Mouse (Mus musculus): Measurements from ENCODE around the gene Cops7a. TPM values are rescaled to one million over a fixed set of nuclear protein-coding genes. Genes with fewer than 3 reads are reported as not detected.
A peak's percentile ranks its signal among the peaks of the same experiment; 100 is the strongest.

Gene Cops7a
- total and polyA plus RNA-seq, 2 experiments from 2014 or later, result 134 to 241 TPM

DNA sequence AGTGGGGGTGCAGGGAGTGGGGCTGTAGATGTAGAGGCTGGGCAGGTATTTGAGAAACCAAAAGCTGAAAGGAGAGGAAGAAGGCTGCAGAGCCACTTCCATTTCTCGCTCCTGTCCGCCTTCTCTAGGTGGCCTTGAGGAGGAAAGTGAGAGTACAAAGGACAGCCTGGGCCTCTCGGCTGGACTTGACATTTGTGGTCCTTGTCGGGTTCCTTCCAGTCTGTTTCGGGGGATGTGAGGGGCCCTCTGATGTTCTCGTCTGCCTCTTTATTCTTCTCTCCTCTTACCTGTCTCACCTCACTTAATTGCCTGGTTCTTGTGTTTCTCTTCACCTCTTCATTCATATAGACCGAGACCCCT, 47.0 kb downstream of the Cops7a start:
- DNase-seq (ENCODE audit: low spot score), result no peak
- TF ChIP-seq EP300 (IDR thresholded peaks at IDR 0.05; ENCODE audit: low read depth), result no peak
- Histone ChIP-seq H3K4me1 (ENCODE audit: control insufficient read depth, insufficient read depth) (peaks cover 39% of the 10 kb centered on the region), H3K9ac (replicated peaks; ENCODE audit: low read depth, low read length) (peak overlapping the region; percentile 99), H3K9me3 (replicated peaks; ENCODE audit: control insufficient read depth, low read length) (no peaks in the 10 kb centered on the region), H3K4me3 (ENCODE audit: low read depth, low read length) (peak overlapping the region; percentile 98), H3K4me2 (ENCODE audit: low read depth, low read length) (peak overlapping the region; percentile 97), H3K27me3 (ENCODE audit: control insufficient read depth, insufficient read depth, low read length) (no peaks in the 10 kb centered on the region), H3K27ac (ENCODE audit: low read depth) (peak overlapping the region; percentile 100), H3K36me3 (replicated peaks; ENCODE audit: control insufficient read depth, insufficient read depth, low read length) (peaks cover 18% of the 10 kb centered on the region)
- WGBS, result 16% methylated on average over 7 of the region's 7 CpGs
- ATAC-seq (ENCODE audit: insufficient read depth, low read depth), result no peak

DNA sequence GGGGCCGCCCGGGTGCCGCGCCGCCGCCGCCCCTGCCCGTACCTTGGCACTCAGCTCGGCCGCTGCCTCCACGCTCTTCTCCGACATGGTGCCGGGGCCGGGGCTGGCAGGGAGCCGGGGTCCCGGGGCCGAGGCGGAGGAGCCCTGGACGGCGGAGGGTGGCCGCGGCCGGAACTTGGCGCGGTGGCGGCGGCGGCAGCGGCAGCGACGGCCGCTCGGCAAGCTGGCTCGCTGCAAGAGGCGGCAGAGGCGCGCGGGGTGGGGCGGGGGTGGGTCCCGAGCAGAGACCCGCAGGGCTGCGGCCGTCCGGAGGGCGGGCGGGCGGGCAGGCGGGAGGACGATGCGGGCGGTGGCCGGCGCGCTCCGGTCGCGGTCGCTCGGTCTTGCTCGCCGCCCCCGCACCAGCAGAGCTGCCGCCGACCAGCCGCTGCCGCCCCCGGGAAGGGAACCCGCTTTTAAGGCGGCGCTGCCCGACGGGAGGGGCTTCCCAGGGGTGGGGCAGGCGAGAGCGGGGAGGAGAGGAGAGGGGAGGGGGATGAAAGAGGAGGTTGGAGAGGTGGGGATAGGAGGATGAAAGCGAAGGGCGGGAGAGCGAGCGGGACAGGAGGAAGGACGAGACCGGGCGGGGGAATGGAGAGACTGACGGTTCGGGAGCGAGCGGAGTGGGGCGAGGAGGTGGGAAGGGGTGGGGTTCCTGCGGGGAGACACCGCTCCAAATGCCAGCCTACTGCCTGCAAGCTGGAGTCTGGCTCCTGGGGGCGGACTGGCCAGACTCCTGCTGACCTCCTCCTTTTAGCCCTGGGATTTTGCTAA, 47.6 kb downstream of the Cops7a start:
- H3K9me3 ChIP-seq (replicated peaks; ENCODE audit: control insufficient read depth, low read length), result no peaks in the 10 kb centered on the region
- TF ChIP-seq EP300 (IDR thresholded peaks at IDR 0.05; ENCODE audit: low read depth), result no peak; the same call in 1 of the 2 replicates
- no peak for TF ChIP-seq CTCF (IDR thresholded peaks at IDR 0.05; ENCODE audit: low read depth)
- H3K9ac ChIP-seq (replicated peaks; ENCODE audit: low read depth, low read length), result peak overlapping the region; percentile 99
- peak overlapping the region; percentile 97 for H3K4me2 ChIP-seq (ENCODE audit: low read depth, low read length)
- WGBS, result 1% methylated on average over 58 of the region's 89 CpGs
- peak overlapping the region; percentile 100 for H3K27ac ChIP-seq (ENCODE audit: low read depth)
- H3K27me3 ChIP-seq (ENCODE audit: control insufficient read depth, insufficient read depth, low read length), result no peaks in the 10 kb centered on the region
- peaks cover 22% of the 10 kb centered on the region for H3K36me3 ChIP-seq (replicated peaks; ENCODE audit: control insufficient read depth, insufficient read depth, low read length)
- H3K4me3 ChIP-seq (ENCODE audit: low read depth, low read length), result peak overlapping the region; percentile 98
- DNase-seq (ENCODE audit: low spot score), result peak; percentile 95
- H3K4me1 ChIP-seq (ENCODE audit: control insufficient read depth, insufficient read depth), result peaks cover 39% of the 10 kb centered on the region
- ATAC-seq (ENCODE audit: insufficient read depth, low read depth), result peak; percentile 67

DNA sequence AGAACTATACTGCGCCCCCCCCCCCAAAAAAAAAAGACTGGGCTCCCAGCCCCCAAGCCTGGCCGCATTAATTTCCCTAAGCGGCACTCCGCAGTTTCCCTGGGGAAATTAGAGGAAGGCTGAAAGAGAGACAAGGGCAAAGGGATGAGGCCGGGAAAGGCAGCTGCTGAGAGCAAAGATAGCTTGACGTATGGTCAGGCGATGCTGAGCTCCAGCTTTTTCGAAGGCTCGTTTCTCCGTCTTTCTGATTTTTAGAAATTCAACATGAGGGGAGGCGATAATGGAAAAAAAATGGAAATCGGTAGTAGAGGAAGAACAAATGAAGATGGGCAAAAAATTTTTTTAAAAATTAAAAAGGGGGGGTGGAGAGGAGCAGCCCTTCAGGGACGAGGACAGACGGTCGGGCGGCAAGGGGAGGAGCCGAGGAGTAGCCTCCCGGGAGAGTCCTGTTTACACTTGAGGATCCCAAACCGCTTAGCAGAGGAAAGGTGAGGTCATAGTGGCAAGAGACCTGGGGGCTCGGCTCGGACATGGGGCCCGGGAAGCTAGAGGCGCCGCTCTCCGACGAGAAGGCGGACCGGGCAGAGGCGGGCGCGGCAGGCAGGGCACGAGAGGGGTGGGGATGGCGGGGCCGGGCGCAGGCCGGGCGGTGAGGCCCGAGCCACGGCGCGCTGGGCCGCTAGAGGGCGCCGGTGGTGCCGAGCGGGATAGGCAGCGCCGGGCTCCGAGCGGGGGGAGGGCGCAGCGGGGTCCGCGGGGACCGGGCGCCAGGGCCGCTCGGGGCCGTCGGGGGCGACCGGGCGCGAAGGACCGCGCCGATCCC, 48.4 kb downstream of the Cops7a start:
- Histone ChIP-seq H3K4me2 (ENCODE audit: low read depth, low read length) (peak overlapping the region; percentile 97), H3K9me3 (replicated peaks; ENCODE audit: control insufficient read depth, low read length) (no peaks in the 10 kb centered on the region), H3K27ac (ENCODE audit: low read depth) (peak overlapping the region; percentile 100), H3K36me3 (replicated peaks; ENCODE audit: control insufficient read depth, insufficient read depth, low read length) (peaks cover 22% of the 10 kb centered on the region), H3K9ac (replicated peaks; ENCODE audit: low read depth, low read length) (peak overlapping the region; percentile 99), H3K4me3 (ENCODE audit: low read depth, low read length) (peak overlapping the region; percentile 98), H3K27me3 (ENCODE audit: control insufficient read depth, insufficient read depth, low read length) (no peaks in the 10 kb centered on the region), H3K4me1 (ENCODE audit: control insufficient read depth, insufficient read depth) (peaks cover 39% of the 10 kb centered on the region)
- peak; percentile 44 for TF ChIP-seq CTCF (IDR thresholded peaks at IDR 0.05; ENCODE audit: low read depth)
- 0 out of 2 replicates have a peak, but pooled peaks have one; percentile 35 for TF ChIP-seq EP300 (IDR thresholded peaks at IDR 0.05; ENCODE audit: low read depth)
- ATAC-seq (ENCODE audit: insufficient read depth, low read depth) (peak; percentile 68), DNase-seq (ENCODE audit: low spot score) (peak; percentile 87)
- WGBS, result 1% methylated on average over 42 of the region's 67 CpGs

DNA sequence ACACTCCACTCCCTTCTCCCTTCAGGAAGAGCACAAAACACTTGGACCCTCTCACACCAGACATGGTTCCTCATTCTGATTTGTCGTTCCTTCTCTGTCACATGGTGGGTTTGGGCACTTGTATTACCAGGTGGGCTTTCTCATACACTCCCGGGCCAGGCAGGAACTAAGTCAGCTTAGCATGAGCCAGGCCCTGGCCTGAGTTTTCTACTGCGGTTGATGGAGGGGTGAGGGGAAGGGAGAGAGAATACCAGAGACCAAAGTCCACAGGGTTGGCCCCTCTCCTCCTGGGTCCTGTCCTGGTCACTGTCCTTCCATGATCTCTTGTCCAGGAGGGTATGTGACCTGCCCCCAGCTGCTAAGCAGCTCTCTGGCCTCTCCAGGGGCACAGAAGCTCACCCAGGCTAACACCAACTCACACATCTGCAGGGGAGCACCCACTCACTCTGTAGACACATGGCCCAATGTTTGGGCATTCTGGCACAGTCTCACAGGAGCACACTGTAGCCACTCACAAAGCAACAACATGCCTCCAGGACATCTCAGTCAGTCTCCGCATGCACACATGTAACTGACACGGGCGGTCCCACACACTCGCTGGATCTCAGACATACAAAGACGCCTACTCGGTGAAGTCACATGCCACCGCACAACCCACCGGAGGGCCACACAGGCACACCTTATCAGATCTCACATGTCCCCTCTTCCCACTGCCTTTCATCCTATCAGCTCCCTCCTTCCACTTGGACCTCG, 49.2 kb downstream of the Cops7a start:
- ATAC-seq (ENCODE audit: insufficient read depth, low read depth), result no peak
- H3K4me1 ChIP-seq (ENCODE audit: control insufficient read depth, insufficient read depth), result peaks cover 38% of the 10 kb centered on the region
- TF ChIP-seq CTCF (IDR thresholded peaks at IDR 0.05; ENCODE audit: low read depth) (no peak), EP300 (IDR thresholded peaks at IDR 0.05; ENCODE audit: low read depth) (no peak)
- H3K27me3 ChIP-seq (ENCODE audit: control insufficient read depth, insufficient read depth, low read length), result no peaks in the 10 kb centered on the region
- H3K27ac ChIP-seq (ENCODE audit: low read depth), result peak overlapping the region; percentile 100
- DNase-seq (ENCODE audit: low spot score), result peak; percentile 46
- peak overlapping the region; percentile 97 for H3K4me2 ChIP-seq (ENCODE audit: low read depth, low read length)
- WGBS, result 3% methylated on average over 12 of the region's 12 CpGs
- H3K4me3 ChIP-seq (ENCODE audit: low read depth, low read length), result peak overlapping the region; percentile 98
- peak overlapping the region; percentile 99 for H3K9ac ChIP-seq (replicated peaks; ENCODE audit: low read depth, low read length)
- H3K36me3 ChIP-seq (replicated peaks; ENCODE audit: control insufficient read depth, insufficient read depth, low read length), result peaks cover 22% of the 10 kb centered on the region
- no peaks in the 10 kb centered on the region for H3K9me3 ChIP-seq (replicated peaks; ENCODE audit: control insufficient read depth, low read length)
